Mouse (Mus musculus) ES-Bruce4 (cell line): ENCODE data around the gene Helb.

Experiments used
- CTCF ChIP-seq: IDR thresholded peaks from one replicate; pipeline ENCODE4 v1.8.1; 2011; ENCODE audit warnings: low read depth, low read length
- EP300 ChIP-seq: IDR thresholded peaks from 2 replicates; pipeline ENCODE4 v1.6.1; 2011; ENCODE audit warnings: low read depth, low read length; ENCODE audit not compliant: insufficient read depth
- POLR2A ChIP-seq: IDR thresholded peaks from one replicate; pipeline ENCODE4 v1.8.1; 2011; ENCODE audit warnings: low read length; ENCODE audit not compliant: insufficient read depth

GRCm38 (mm10) chr10:120060579-120061237 lies 52.1 kb downstream of the Helb start:
- no peak for TF ChIP-seq CTCF
- TF ChIP-seq POLR2A: no peak
- no peak for TF ChIP-seq EP300
